Mouse (Mus musculus) splenic B cell, adult 2 months (primary cell): ENCODE measurements at regions not wholly inside any gene's neighbourhood (a gene's known extent, or its start where the extent isn't known, plus 50 kb on each side); places are given as distances from the start of the nearest gene placed in this dataset.
A peak's percentile ranks its signal among the peaks of the same experiment; 100 is the strongest.

ENCODE experiments used
- DNase-seq: peaks from one replicate; pipeline ENCODE4 v3.0.0-alpha.2; 2011; ENCODE audit warnings: low read depth, low spot score
- H3K27me3 ChIP-seq: 2 replicates; pipeline ENCODE4 v1.6.1; 2012; ENCODE audit warnings: mild to moderate bottlenecking, low read length, moderate library complexity, mixed read lengths; ENCODE audit not compliant: control insufficient read depth, poor library complexity, insufficient read depth, severe bottlenecking
- H3K36me3 ChIP-seq: 2 replicates; pipeline ENCODE4 v1.6.1; 2012; ENCODE audit warnings: mild to moderate bottlenecking, low read length, moderate library complexity, mixed read lengths; ENCODE audit not compliant: control insufficient read depth, poor library complexity, insufficient read depth, severe bottlenecking

DNA sequence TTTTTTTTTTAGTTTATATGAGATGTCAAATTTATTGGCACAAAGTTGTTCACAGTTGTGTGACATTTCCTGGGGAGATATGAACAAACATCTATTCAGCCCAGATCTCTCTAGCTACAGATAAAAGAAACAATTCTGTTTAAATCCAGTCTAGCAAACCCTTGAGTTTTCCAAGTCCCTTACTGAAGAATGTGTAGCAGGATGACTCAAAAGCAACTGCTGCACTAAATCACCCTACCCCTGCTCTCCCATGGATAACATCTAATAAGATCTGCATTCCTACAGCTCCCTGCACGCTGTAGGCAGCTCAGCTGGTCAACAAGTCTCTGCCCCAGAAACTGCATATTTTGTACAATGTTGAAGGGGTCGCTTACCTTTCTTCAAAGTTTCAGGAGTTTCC is 1242.6 kb upstream of the Lrrc6 start:
- H3K36me3 ChIP-seq = no peaks in the 10 kb centered on the region
- no peak for DNase-seq
- no peaks in the 10 kb centered on the region for H3K27me3 ChIP-seq

- no peaks in the 10 kb centered on the region for H3K36me3 ChIP-seq
- DNase-seq = no peak
- no peaks in the 10 kb centered on the region for H3K27me3 ChIP-seq
Measured at GRCm38 (mm10) chr15:67732988-67733387, 1232.3 kb upstream of the Lrrc6 start.

DNA sequence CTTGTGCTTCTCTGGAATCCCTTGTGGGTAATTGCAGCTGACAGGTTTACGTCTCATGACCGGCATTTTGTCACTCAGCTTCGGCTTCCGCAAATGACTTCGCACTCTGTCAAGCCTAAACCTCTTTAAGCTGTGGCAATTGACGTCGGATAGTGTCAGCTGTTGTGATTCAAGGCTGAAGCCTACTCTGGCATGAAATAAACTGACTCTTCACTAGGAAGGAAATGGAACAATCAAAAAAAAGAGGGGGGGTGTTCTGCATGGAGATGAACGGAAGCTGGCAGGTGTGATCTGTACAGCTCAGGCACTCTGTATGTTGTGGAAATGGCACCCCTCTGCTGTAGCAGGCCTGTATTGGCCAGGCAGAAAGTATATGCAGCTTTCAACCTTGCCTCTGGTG is 1228.8 kb upstream of the Lrrc6 start:
- no peak for DNase-seq
- H3K27me3 ChIP-seq = no peaks in the 10 kb centered on the region
- no peaks in the 10 kb centered on the region for H3K36me3 ChIP-seq

DNA sequence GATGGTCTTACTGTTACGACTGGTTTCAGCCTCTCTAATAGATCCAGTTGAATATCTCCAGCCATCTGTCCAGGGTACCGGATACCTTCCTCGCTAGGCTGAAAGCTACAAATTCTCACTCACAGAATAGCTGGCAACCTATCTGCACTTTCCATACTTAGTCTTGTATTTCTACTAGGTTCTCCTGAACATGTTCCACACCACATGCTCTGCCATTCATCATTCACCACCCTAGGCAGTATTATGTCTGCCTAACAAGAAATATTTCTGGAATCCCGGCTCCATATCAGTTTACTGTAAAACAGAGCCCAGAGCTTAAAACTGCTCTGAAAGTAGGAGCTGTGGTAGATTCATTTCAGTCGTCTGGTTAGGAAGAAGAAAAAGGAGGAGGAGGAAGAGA is 1224.5 kb upstream of the Lrrc6 start:
- no peaks in the 10 kb centered on the region for H3K36me3 ChIP-seq
- no peaks in the 10 kb centered on the region for H3K27me3 ChIP-seq
- no peak for DNase-seq

DNA sequence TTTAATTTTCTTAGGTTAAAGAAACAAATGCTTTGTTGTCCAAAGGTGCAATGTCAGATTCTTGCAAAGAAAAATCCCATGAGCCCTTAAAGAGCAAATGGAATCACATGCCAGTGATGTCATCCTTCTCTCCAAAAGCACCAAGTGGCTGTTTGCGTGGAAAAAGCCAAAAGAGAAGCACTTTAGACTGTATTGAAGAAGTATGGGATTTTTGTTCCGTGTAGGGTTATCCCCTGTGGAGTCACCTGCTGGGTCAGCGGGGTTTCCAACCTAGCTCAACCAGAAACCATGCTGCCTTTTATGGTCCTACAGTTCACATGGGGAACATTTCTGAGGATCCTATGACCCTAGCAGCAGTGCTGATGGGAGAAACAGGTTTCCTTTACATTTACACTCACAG is 1213.5 kb upstream of the Lrrc6 start:
- no peak for DNase-seq
- H3K36me3 ChIP-seq = no peaks in the 10 kb centered on the region
- no peaks in the 10 kb centered on the region for H3K27me3 ChIP-seq

GRCm38 (mm10) chr15:67686140-67686539 is 1185.4 kb upstream of the Lrrc6 start:
- Histone ChIP-seq H3K27me3 (no peaks in the 10 kb centered on the region), H3K36me3 (no peaks in the 10 kb centered on the region)
- DNase-seq = no peak

GRCm38 (mm10) chr15:67673276-67673675 is 1172.6 kb upstream of the Lrrc6 start:
- H3K27me3 ChIP-seq = no peaks in the 10 kb centered on the region
- H3K36me3 ChIP-seq = no peaks in the 10 kb centered on the region
- no peak for DNase-seq

DNA sequence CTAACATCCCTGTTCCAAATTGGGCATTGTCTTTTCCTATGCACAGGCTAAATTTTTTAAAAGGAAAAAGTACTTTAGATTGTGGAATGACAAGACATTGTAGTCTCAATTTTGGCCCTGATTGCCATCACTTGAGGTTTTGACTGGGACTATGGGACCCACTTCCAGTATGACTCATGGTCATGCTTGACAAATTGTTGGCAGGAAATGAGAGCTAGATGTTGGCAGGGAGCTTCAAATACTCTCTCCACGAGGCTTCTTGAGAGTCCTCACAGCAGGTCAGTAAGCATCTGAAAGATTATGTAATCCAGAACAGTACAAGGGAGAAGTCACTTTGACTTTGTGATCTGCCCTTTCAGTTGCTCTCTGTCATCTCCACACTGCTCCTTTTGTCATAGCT is 1135.4 kb upstream of the Lrrc6 start:
- no peaks in the 10 kb centered on the region for H3K36me3 ChIP-seq
- DNase-seq = peak; percentile 0
- no peaks in the 10 kb centered on the region for H3K27me3 ChIP-seq

GRCm38 (mm10) chr15:67626704-67627287 is 1126.1 kb upstream of the Lrrc6 start:
- DNase-seq = no peak
- Histone ChIP-seq H3K27me3 (no peaks in the 10 kb centered on the region), H3K36me3 (no peaks in the 10 kb centered on the region)

DNA sequence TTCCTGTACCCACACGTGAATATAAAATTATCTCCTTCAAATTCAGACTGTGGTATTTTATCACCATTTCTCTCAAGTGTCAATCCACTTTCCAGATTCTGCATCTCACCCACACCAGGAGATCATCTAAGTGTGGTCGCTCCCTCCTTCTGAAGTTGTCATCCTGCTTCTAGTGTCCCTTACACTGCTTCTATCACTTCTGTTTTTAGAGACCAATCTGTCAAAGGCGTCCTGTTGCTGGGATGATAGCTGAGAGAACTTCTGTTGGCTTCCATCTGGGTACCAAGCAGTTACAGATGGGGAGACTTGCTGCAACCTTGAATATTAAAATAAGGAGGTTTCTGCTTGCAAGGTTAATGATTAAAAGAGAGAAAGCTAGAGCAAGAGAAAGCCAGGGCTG is 1111.2 kb upstream of the Lrrc6 start:
- Histone ChIP-seq H3K36me3 (no peaks in the 10 kb centered on the region), H3K27me3 (no peaks in the 10 kb centered on the region)
- no peak for DNase-seq

DNA sequence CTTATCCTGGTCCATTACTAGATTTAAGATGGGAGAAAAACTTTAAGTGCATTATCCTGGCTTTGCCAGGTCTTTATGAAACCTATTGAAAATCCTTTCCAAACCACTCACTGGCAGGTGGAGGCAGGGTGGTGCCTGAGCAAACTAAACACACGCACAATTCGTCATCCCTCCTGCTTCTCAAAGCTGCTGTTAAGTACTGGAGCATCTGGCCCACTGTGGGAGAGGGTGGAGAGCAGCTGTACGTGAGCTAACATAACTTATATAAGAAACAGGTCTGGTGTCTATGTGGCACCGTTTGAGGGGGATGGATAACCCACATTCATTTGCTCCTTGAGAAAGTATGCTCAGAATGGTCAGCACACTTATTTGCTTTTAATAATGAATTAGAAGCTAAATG is 1097.7 kb upstream of the Lrrc6 start:
- H3K27me3 ChIP-seq = no peaks in the 10 kb centered on the region
- no peaks in the 10 kb centered on the region for H3K36me3 ChIP-seq
- DNase-seq = no peak

DNA sequence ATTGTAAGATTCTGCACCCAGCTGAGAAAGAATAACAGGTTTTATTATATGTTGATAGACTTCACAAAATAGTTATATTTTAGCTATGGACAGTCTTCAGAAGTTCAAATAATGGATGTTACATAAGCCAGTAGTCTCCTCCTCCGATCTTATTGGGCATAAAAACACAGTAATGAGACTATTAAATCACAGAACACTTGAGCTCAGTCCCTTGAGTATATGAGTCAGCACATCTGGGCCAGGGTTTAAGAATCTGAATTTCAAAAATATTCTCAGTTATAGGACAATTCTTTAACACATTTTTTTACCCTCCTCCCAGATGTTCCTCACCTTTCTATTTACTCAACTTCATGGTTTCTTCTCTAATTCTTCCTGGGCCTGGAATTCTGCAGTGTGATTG is 1075.9 kb upstream of the Lrrc6 start:
- H3K27me3 ChIP-seq = no peaks in the 10 kb centered on the region
- no peak for DNase-seq
- no peaks in the 10 kb centered on the region for H3K36me3 ChIP-seq

DNA sequence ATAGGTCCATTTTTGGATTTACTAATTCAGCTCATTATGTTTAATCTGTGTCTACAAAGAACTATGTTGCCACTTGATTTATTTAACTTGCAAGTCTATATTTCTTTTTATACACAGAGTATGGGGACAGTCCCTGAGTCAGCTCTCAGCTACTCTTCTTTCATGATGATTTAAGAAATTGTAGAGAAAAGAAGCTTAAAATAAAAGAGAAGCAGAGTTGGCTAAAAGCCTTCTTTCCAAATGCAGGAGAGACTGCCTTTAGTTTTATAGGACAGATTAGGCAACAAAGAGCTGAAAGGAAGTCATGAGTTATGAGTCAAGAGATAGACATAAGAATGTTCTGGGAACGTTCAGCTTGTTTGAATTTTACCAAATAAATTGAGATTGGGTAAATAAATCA is 1070.9 kb upstream of the Lrrc6 start:
- DNase-seq = no peak
- Histone ChIP-seq H3K36me3 (no peaks in the 10 kb centered on the region), H3K27me3 (no peaks in the 10 kb centered on the region)

- Histone ChIP-seq H3K27me3 (no peaks in the 10 kb centered on the region), H3K36me3 (no peaks in the 10 kb centered on the region)
- no peak for DNase-seq
Measured at GRCm38 (mm10) chr15:67557304-67557703, 1056.6 kb upstream of the Lrrc6 start.

GRCm38 (mm10) chr15:67551911-67552310 is 1051.2 kb upstream of the Lrrc6 start:
- DNase-seq = no peak
- no peaks in the 10 kb centered on the region for H3K27me3 ChIP-seq
- no peaks in the 10 kb centered on the region for H3K36me3 ChIP-seq

- Histone ChIP-seq H3K36me3 (no peaks in the 10 kb centered on the region), H3K27me3 (no peaks in the 10 kb centered on the region)
- no peak for DNase-seq
Measured at GRCm38 (mm10) chr15:67546896-67547400, 1046.2 kb upstream of the Lrrc6 start.
